Mouse (Mus musculus) cortical plate, adult 2 months (tissue): Measurements from ENCODE around the gene Hspb9.

Source experiments
- CTCF ChIP-seq: fragments of 200-500 bp; IDR thresholded peaks from 2 replicates; pipeline ENCODE4 v1.5.1; 2011; ENCODE audit warnings: mild to moderate bottlenecking, control low read depth, low read length; ENCODE audit not compliant: insufficient read depth; ENCODE audit errors: extremely low read depth
- POLR2A ChIP-seq: fragments of 200-500 bp; IDR thresholded peaks from 2 replicates; pipeline ENCODE4 v1.6.1; 2011; ENCODE audit warnings: mild to moderate bottlenecking, low read length, control low read depth; ENCODE audit not compliant: insufficient read depth; ENCODE audit errors: extremely low read depth

GRCm38 (mm10) chr11:100700710-100701109 is 12.9 kb upstream of the Hspb9 start:
- TF ChIP-seq CTCF: no peak
- no peak for TF ChIP-seq POLR2A
